Comparison of ENCODE assay signal across 8 mouse cellular contexts in the genomic region with DNA sequence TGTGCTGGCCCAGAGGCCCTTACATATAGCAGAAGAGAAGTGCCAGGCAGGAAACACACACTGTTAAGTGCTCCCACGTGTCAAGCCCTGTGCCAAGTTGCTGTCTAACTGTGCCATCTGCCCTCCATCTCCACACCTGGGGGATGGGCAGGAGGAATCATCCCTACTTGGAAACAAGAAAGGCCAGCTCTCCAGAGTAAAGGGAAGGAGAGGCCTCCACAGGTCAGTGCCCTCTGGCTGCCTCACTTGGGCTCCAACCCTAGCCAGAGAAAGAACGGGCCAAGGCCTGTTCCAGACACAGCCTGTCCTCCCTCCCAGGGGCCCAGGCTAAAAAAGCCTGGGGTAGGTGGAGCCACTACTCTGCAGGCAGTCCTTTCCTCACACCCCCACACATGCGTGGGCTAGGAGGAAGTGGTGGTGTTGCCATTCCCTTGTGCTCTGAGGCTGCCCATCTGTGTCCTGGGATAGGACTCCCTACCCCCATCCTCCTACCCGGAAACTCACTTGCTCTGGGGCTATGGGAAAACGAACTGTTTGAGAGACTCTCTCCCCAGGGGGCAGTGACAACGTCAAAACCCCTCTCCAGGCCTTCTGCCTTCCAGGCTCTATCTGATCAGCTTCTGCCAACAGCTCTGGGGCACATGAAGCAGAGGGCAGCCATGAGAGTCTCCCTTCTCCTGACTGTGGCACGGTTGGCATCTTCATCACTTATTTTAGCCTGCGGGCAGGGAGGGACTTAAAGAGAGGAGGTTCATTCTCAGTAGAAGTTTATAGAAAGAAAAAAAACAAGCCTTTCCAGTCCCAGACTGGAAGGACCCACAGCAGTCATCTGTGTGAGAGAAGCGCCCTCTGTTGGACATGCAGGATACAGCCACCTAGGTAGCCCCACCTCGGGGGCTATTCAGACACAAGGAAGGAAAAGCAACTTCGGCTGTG. TPM values are rescaled to one million over a fixed set of nuclear protein-coding genes. Genes with fewer than 3 reads are reported as not detected.
DNase-seq lines count a peak whose midpoint lies in the region; ATAC-seq and TF ChIP-seq lines count a peak whose summit lies in the region.

No protein-coding gene starts in this region.

- no peaks in the 10 kb centered on the region for H3K27me3 ChIP-seq in hindbrain, embryonic 16.5 days (replicated peaks; ENCODE audit: control insufficient read depth, insufficient read depth, low read length)

- no peak overlapping the region; the same call in 1 of the 2 replicates for H3K4me3 ChIP-seq in gastrocnemius, adult 2 months
- H3K4me3 ChIP-seq in hindbrain, embryonic 16.5 days (ENCODE audit: low read length) = no peak overlapping the region

- peaks cover 7% of the 10 kb centered on the region for H3K4me1 ChIP-seq in hindbrain, embryonic 16.5 days (ENCODE audit: control insufficient read depth, insufficient read depth, low read depth, low read length)

- WGBS in hindbrain, embryonic 16.5 days = 14% methylated on average over 11 of the region's 11 CpGs

- H3K4me2 ChIP-seq in hindbrain, embryonic 16.5 days (ENCODE audit: low read length) = no peak overlapping the region

- peak; percentile 71 for ATAC-seq in common myeloid progenitor, adult 5-6 weeks (replicated peaks; ENCODE audit: low read depth, poor library complexity, severe bottlenecking)
- ATAC-seq in hindbrain, embryonic 16.5 days = peak; percentile 71

- H3K27ac ChIP-seq in gastrocnemius, adult 2 months = peak overlapping the region; percentile 87
- peak overlapping the region; percentile 17; the same call in 1 of the 2 replicates for H3K27ac ChIP-seq in hindbrain, embryonic 16.5 days (ENCODE audit: low read depth, low read length)

- H3K36me3 ChIP-seq in hindbrain, embryonic 16.5 days (ENCODE audit: control insufficient read depth, insufficient read depth, low read length) = no peaks in the 10 kb centered on the region

- no peak; the same call in none of the 2 replicates for TF ChIP-seq CTCF in gastrocnemius, adult 2 months (IDR thresholded peaks at IDR 0.05)

- no peaks in the 10 kb centered on the region for H3K9me3 ChIP-seq in hindbrain, embryonic 16.5 days (ENCODE audit: control insufficient read depth, low read length)

- intact Hi-C loops in gastrocnemius, adult 2 months (cut with DNase I) = loop anchor here (1.0 kb wide), 2 partner anchors 173 to 224 kb away; no protein-coding TSS in a partner anchor

- no peak overlapping the region for H3K9ac ChIP-seq in hindbrain, embryonic 16.5 days (ENCODE audit: low read depth, low read length)

- peak; percentile 86 for DNase-seq in ZHBTc4 (ENCODE audit: low read depth, low spot score)
- DNase-seq in gastrocnemius, adult 2 months = peak; percentile 85
- DNase-seq in left cerebral cortex, adult 18-20 months (ENCODE audit: low spot score in 2 of 2) = peak; percentile 80 to 87
- peak; percentile 87 to 88 for DNase-seq in lung, postnatal 4 days
- peak; percentile 64 for DNase-seq in retina, postnatal 7 days (ENCODE audit: low read depth, low spot score)
- DNase-seq in urinary bladder, adult 18-20 months (ENCODE audit: low spot score in 2 of 2) = peak; percentile 53 to 83

RNA-seq across cellular contexts. Expression of gene Ppcdc, which starts 6.6 kb away (rescaled TPM):
- 16.2 and 17.4 TPM in 2 replicates for total RNA-seq in common myeloid progenitor, adult 5-6 weeks (2017)
- total RNA-seq in gastrocnemius, adult 2 months (2021) = 1 to 10 TPM; 7.8 to 8.1 TPM
- 19.4 and 20.5 TPM in 2 replicates for polyA plus RNA-seq in hindbrain, embryonic 16.5 days (2015; fragmentation: Nextera tagmentation; extraction: Ambion mirVana)
- 10 to 100 TPM; 14.3 TPM for total RNA-seq in left cerebral cortex, adult 18-20 months (2021)

RNA-seq across cellular contexts. Expression of gene Scamp5, which starts 34.5 kb away (rescaled TPM):
- total RNA-seq in common myeloid progenitor, adult 5-6 weeks (2017) = 0.34 and 0.37 TPM in 2 replicates
- total RNA-seq in gastrocnemius, adult 2 months (2021) = under 1 TPM; 0.82 to 0.95 TPM
- polyA plus RNA-seq in hindbrain, embryonic 16.5 days (2015; fragmentation: Nextera tagmentation; extraction: Ambion mirVana) = 165 and 168 TPM in 2 replicates
- 100 to 1,000 TPM; 381 to 400 TPM for total RNA-seq in left cerebral cortex, adult 18-20 months (2021)

Comparison
In these comparisons a context has a peak if more than half of its experiments do, and no peak if none do; other contexts are left out.
1. RNA of gene Scamp5, which starts 34.5 kb away (total RNA-seq): 381 to 400 TPM in left cerebral cortex, adult 18-20 months; 0.82 to 0.95 TPM in gastrocnemius, adult 2 months and 0.34 to 0.37 TPM in common myeloid progenitor, adult 5-6 weeks; every median in the first group is over 100 times any median in the second.
2. Peak in every context shown above with its lines, with median percentiles within 50 percentile points of each other: DNase-seq.